Mouse (Mus musculus) hindbrain, embryonic 12.5 days (tissue): ENCODE results near the gene Cep44. TPM values are rescaled to one million over a fixed set of nuclear protein-coding genes. Genes with fewer than 3 reads are reported as not detected.

Source experiments
- ATAC-seq: fragments of 200-750 bp; cut with Nextera tagmentation; 2 replicates; pipeline ENCODE4 v1.8.0; 2017; ENCODE audit warnings: moderate TSS enrichment; ENCODE audit not compliant: low FRiP score
- H3K27ac ChIP-seq: fragments of 300-500 bp; sonication (generic); 2 replicates; pipeline ENCODE4 v1.5.1; 2016; ENCODE audit warnings: mild to moderate bottlenecking
- H3K27me3 ChIP-seq: fragments of 300-500 bp; sonication (generic); 2 replicates; pipeline ENCODE4 v1.6.1; 2016; ENCODE audit warnings: mild to moderate bottlenecking
- H3K36me3 ChIP-seq: fragments of 300-500 bp; sonication (generic); 2 replicates; pipeline ENCODE4 v1.6.1; 2016; ENCODE audit warnings: mild to moderate bottlenecking
- H3K4me1 ChIP-seq: fragments of 300-500 bp; sonication (generic); 2 replicates; pipeline ENCODE4 v1.6.1; 2016
- H3K4me2 ChIP-seq: fragments of 300-500 bp; sonication (generic); replicated peaks from 2 replicates; pipeline ENCODE4 v1.6.1; 2016; ENCODE audit warnings: mild to moderate bottlenecking
- H3K4me3 ChIP-seq: fragments of 300-500 bp; sonication (generic); 2 replicates; pipeline ENCODE4 v1.5.1; 2016; ENCODE audit warnings: mild to moderate bottlenecking
- H3K9ac ChIP-seq: fragments of 300-500 bp; sonication (generic); 2 replicates; pipeline ENCODE4 v1.6.1; 2016; ENCODE audit warnings: mild to moderate bottlenecking, moderate library complexity
- H3K9me3 ChIP-seq: fragments of 300-500 bp; sonication (generic); replicated peaks from 2 replicates; pipeline ENCODE4 v1.6.1; 2016; ENCODE audit warnings: mild to moderate bottlenecking
- WGBS: fragments of 180-500 bp; shearing (Covaris S2); methylation state at CpG from one replicate; pipeline ENCODE4 v1.1.7; 2016; 5-methylcytosine and 5-hydroxymethylcytosine counted together
- polyA plus RNA-seq: library from polyadenylated mRNA; unstranded; fragments of >200 nt; fragmentation: Nextera tagmentation; extraction: Ambion mirVana; gene quantifications from 2 replicates; pipeline ENCODE4 v1.2.1, GENCODE M21; 2016

Cep44 gene
- 32.9 and 34.0 TPM in 2 replicates for polyA plus RNA-seq

GRCm38 (mm10) chr8:56550558-56551360 lies at the start of gene Cep44, which contains the start of gene Fbxo8:
Cep44 (minus strand) TSS chr8:56551047.
Fbxo8 (plus strand) TSS chr8:56551090.
- peak; percentile 96 for ATAC-seq
- H3K4me2 ChIP-seq, result peak within 1 kb of the TSS; percentile 68
- peak within 1 kb of the TSS; percentile 74 for H3K9ac ChIP-seq
- H3K27ac ChIP-seq, result peak within 1 kb of the TSS; percentile 86
- under 1% methylated on average over 53 of the region's 53 CpGs for WGBS
- H3K4me1 ChIP-seq, result peaks cover 9% of the 10 kb centered on the region
- H3K4me3 ChIP-seq, result peak within 1 kb of the TSS; percentile 79
- no peaks in the 10 kb centered on the region for H3K9me3 ChIP-seq
- H3K36me3 ChIP-seq, result no peaks in the 10 kb centered on the region
- no peaks in the 10 kb centered on the region for H3K27me3 ChIP-seq

DNA sequence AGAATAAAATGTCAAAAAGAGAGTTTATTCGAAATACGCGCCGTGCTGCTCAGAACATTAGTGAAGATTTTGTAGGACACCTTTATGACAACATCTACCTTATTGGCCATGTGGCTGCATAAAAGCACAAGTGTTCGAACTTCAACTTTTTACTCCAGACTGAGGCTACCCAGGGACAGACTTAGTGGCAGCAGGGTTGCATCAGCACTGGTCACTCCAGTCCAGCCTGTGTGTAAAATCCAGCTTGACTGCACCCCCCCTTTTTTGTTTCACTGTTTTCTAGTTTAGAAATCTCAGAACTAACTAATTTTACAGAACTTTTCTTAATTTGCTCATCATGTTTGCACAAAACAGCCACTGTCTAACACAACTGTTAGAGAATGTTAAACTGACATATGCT lies 40.7 kb upstream of the Cep44 start:
- 90% methylated on average over 5 of the region's 5 CpGs for WGBS

DNA sequence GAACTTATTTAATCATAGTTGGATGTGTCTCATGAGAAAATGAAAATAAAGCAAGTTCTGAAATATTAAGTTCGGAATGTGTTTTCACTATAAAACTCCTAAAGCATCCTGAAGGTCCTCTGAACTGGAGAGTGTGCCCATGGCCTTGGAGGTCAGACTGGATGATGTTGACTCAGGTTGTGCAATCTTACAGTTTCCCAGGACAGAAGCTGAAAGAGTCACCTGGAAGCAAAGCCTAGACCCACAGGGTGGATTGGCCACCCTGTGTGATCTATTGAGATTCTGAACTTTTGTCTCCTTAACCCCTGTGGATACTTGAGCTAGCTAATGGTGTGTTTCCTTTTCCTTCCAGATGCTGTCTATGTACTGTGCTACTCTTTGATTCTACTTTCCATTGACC lies 40.2 kb upstream of the Cep44 start:
- no peak for ATAC-seq
- H3K4me2 ChIP-seq, result no peak overlapping the region
- H3K9ac ChIP-seq, result no peak overlapping the region
- H3K4me1 ChIP-seq, result no peaks in the 10 kb centered on the region
- H3K9me3 ChIP-seq, result no peaks in the 10 kb centered on the region
- 94% methylated on average over 1 of the region's 1 CpGs for WGBS
- peaks cover 7% of the 10 kb centered on the region for H3K36me3 ChIP-seq
- H3K4me3 ChIP-seq, result no peak overlapping the region
- H3K27ac ChIP-seq, result no peak overlapping the region
- no peaks in the 10 kb centered on the region for H3K27me3 ChIP-seq

More for the DNA sequence above, 40.7 kb upstream of the Cep44 start:
- Histone ChIP-seq H3K36me3 (peaks cover 7% of the 10 kb centered on the region), H3K27me3 (no peaks in the 10 kb centered on the region), H3K4me1 (no peaks in the 10 kb centered on the region), H3K4me2 (no peak overlapping the region), H3K9me3 (no peaks in the 10 kb centered on the region), H3K9ac (no peak overlapping the region), H3K27ac (no peak overlapping the region), H3K4me3 (no peak overlapping the region)
- no peak for ATAC-seq

- Histone ChIP-seq H3K4me1 (no peaks in the 10 kb centered on the region), H3K4me3 (no peak overlapping the region), H3K27ac (no peak overlapping the region), H3K4me2 (no peak overlapping the region), H3K9ac (no peak overlapping the region), H3K36me3 (peaks cover 7% of the 10 kb centered on the region), H3K27me3 (no peaks in the 10 kb centered on the region), H3K9me3 (no peaks in the 10 kb centered on the region)
- WGBS, result 87% methylated on average over 2 of the region's 2 CpGs
- no peak for ATAC-seq
These were observed 38.2 kb upstream of the Cep44 start for GRCm38 (mm10) chr8:56589004-56589403.

DNA sequence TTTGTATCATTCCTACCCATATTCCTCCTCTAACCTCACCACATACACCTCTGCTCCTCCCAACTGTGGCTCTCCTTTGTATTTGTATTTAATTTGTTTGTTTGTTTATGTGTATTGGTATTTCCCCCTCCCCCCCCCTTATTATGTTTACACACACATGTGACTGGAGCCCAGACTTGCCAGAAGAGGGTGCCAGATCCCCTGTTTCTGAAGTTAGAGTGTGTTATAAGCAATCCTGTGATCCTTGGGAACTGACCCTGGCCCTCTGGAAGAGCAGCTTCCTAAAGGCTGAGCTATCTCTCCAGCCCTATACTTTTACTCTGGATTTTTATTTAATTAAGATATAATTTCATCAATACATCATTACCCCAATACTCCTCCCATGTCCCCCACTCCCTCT lies 32.0 kb upstream of the Cep44 start:
- no peaks in the 10 kb centered on the region for H3K4me1 ChIP-seq
- H3K36me3 ChIP-seq, result no peaks in the 10 kb centered on the region
- H3K4me3 ChIP-seq, result no peak overlapping the region
- no peak overlapping the region for H3K9ac ChIP-seq
- no peaks in the 10 kb centered on the region for H3K27me3 ChIP-seq
- H3K4me2 ChIP-seq, result no peak overlapping the region
- ATAC-seq, result no peak
- no peaks in the 10 kb centered on the region for H3K9me3 ChIP-seq
- no peak overlapping the region for H3K27ac ChIP-seq

DNA sequence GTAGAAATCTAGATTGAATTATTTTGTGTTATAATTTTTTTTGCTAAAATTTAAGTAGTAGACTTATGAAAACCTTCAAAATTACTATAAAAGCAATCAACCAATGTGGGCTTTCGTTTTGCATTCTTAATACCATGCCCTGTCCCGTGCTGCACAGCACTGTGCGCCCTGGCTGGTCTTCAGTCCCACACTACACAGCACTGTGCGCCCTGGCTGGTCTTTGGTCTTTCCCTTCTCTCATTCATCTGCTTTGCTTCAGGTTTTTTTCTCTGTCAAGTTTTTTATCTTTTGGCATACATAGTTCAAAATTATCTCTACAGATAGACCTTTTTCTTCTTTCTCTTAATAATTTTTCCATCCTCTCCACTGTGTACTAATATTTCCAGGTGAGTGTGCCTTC lies 30.1 kb upstream of the Cep44 start:
- WGBS, result 95% methylated on average over 4 of the region's 4 CpGs

GRCm38 (mm10) chr8:56566856-56567255 lies 16.0 kb upstream of the Cep44 start:
- H3K27ac ChIP-seq, result no peak overlapping the region
- H3K9ac ChIP-seq, result no peak overlapping the region
- no peaks in the 10 kb centered on the region for H3K4me1 ChIP-seq
- no peak overlapping the region for H3K4me2 ChIP-seq
- H3K4me3 ChIP-seq, result no peak overlapping the region
- WGBS, result 95% methylated on average over 9 of the region's 9 CpGs
- 0 out of 2 replicates have a peak, but pooled peaks cover 7% of the 10 kb centered on the region for H3K36me3 ChIP-seq
- no peak for ATAC-seq
- no peaks in the 10 kb centered on the region for H3K9me3 ChIP-seq
- no peaks in the 10 kb centered on the region for H3K27me3 ChIP-seq

More for the DNA sequence above, 30.1 kb upstream of the Cep44 start:
- H3K27me3 ChIP-seq, result no peaks in the 10 kb centered on the region
- no peaks in the 10 kb centered on the region for H3K4me1 ChIP-seq
- ATAC-seq, result no peak
- H3K9ac ChIP-seq, result no peak overlapping the region
- no peak overlapping the region for H3K4me2 ChIP-seq
- H3K27ac ChIP-seq, result no peak overlapping the region
- no peaks in the 10 kb centered on the region for H3K36me3 ChIP-seq
- no peaks in the 10 kb centered on the region for H3K9me3 ChIP-seq
- H3K4me3 ChIP-seq, result no peak overlapping the region

DNA sequence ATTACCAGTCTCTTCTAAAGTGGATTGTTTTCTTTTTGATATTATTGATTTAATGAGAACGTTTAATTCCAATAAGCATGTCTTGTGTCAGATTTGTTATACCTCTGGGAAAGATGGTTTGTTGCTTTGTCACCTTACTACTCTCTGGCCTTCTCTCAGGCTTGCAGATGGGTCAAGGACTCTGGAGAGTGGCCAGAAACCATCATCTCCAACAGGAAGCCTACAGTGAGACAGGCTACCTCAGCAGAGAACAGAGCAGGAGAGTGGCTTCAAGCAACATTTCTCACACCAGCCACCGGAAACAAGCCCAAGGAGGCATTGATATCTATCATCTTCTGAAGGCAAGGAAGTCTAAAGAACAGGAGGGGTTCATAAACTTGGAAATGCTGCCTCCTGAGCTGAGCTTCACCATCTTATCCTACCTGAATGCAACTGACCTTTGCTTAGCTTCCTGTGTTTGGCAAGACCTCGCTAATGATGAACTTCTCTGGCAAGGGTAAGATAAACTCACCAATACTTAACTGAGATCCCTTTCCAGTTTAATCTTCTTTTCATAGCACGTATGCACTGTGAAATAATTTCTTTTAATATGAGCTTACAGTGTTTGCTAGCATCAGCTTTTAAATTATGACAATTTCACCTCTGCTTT lies 13.7 kb upstream of the Cep44 start:
- 80% methylated on average over 4 of the region's 4 CpGs for WGBS
- Histone ChIP-seq H3K4me2 (no peak overlapping the region), H3K4me3 (no peak overlapping the region), H3K36me3 (0 out of 2 replicates have a peak, but pooled peaks cover 7% of the 10 kb centered on the region), H3K9me3 (no peaks in the 10 kb centered on the region), H3K27me3 (no peaks in the 10 kb centered on the region), H3K27ac (no peak overlapping the region), H3K4me1 (no peaks in the 10 kb centered on the region), H3K9ac (no peak overlapping the region)
- no peak for ATAC-seq

- no peak overlapping the region for H3K4me2 ChIP-seq
- 78% methylated on average over 5 of the region's 5 CpGs for WGBS
- ATAC-seq, result no peak
These were observed 1.8 kb upstream of the Cep44 start for GRCm38 (mm10) chr8:56552551-56553103.

DNA sequence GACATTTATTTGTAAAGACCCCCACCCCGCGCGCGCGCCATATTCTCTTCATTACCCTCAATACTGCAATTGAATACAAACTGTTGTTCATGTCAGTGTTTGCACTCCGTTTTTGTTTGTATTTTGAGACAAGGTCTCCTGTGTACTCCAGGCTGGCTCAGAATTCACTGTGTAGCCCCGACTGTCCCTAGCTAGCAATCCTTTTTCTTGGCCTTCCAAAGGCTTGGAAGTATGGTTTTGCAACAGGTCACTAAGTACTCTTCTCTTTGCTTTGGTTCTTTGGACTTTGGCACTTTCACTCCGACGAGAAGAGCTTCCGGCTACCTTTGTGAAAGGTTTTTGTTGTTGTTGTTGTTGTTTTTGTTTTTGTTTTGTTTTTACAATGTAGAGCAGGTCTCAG lies 1.2 kb upstream of the Cep44 start:
- 32% methylated on average over 10 of the region's 10 CpGs for WGBS
- H3K27me3 ChIP-seq, result no peaks in the 10 kb centered on the region
- H3K36me3 ChIP-seq, result no peaks in the 10 kb centered on the region
- ATAC-seq, result no peak
- H3K9me3 ChIP-seq, result no peaks in the 10 kb centered on the region
- H3K4me2 ChIP-seq, result peak overlapping the region; percentile 68
- H3K4me3 ChIP-seq, result peak overlapping the region; percentile 79
- H3K27ac ChIP-seq, result no peak overlapping the region
- H3K9ac ChIP-seq, result no peak overlapping the region
- peaks cover 9% of the 10 kb centered on the region for H3K4me1 ChIP-seq

More at GRCm38 (mm10) chr8:56552551-56553103, 1.8 kb upstream of the Cep44 start:
- no peaks in the 10 kb centered on the region for H3K36me3 ChIP-seq
- no peaks in the 10 kb centered on the region for H3K27me3 ChIP-seq
- H3K4me3 ChIP-seq, result no peak overlapping the region
- peaks cover 9% of the 10 kb centered on the region for H3K4me1 ChIP-seq
- H3K27ac ChIP-seq, result no peak overlapping the region
- no peaks in the 10 kb centered on the region for H3K9me3 ChIP-seq
- H3K9ac ChIP-seq, result no peak overlapping the region

DNA sequence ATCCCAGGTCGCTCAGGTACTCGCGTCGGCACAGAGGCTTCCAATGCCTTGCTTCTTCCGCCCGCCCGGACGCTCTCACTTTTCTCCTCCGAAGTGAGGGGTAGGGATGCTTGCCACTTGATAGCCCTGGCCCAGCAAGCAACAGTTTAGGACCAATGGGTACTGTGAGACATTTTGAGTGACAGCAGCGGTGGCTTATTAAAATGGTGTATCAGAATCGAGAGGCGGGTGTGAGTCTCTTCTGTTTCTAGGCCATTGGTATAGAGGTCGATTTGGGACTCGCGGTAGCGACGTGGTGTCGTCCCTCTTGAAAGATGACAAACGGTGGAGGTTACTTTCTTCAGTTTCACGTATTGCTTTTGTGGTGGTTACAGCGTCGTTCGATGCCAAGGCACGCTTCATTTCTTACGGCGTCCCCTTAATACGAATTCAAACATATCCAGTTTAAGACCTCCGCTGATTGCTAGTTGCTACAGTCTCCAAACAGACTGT lies 560 bp upstream of the Cep44 start:
- Histone ChIP-seq H3K9ac (peak overlapping the region; percentile 74), H3K36me3 (no peaks in the 10 kb centered on the region), H3K27me3 (no peaks in the 10 kb centered on the region), H3K27ac (peak overlapping the region; percentile 86), H3K4me1 (peaks cover 9% of the 10 kb centered on the region), H3K4me3 (peak overlapping the region; percentile 79), H3K4me2 (peak overlapping the region; percentile 68), H3K9me3 (no peaks in the 10 kb centered on the region)
- peak; percentile 98 for ATAC-seq
- WGBS, result under 1% methylated on average over 28 of the region's 28 CpGs

- H3K4me3 ChIP-seq, result no peak overlapping the region
- H3K27ac ChIP-seq, result no peak overlapping the region
- ATAC-seq, result no peak
- no peak overlapping the region for H3K9ac ChIP-seq
- H3K4me1 ChIP-seq, result peaks cover 9% of the 10 kb centered on the region
- no peak overlapping the region for H3K4me2 ChIP-seq
- 92% methylated on average over 2 of the region's 2 CpGs for WGBS
- no peaks in the 10 kb centered on the region for H3K27me3 ChIP-seq
- H3K9me3 ChIP-seq, result no peaks in the 10 kb centered on the region
- H3K36me3 ChIP-seq, result peaks cover 5% of the 10 kb centered on the region; the same call in 1 of the 2 replicates
These were observed 3.0 kb downstream of the Cep44 start for GRCm38 (mm10) chr8:56547866-56548265.
